Mouse (Mus musculus) kidney, postnatal 0 days (tissue): ENCODE data around the gene D2hgdh. TPM values are rescaled to one million over a fixed set of nuclear protein-coding genes. Genes with fewer than 3 reads are reported as not detected.

Source experiments
- polyA plus RNA-seq: library from polyadenylated mRNA; unstranded; fragments of >200 nt; fragmentation: Nextera tagmentation; extraction: Ambion mirVana; gene quantifications from 2 replicates; pipeline ENCODE4 v1.2.1, GENCODE M21; 2015

Gene D2hgdh
- polyA plus RNA-seq, 1 experiment from 2014 or later, result 12.7 TPM

Other genes starting within 250 kb of the D2hgdh start
- gene Stk25, start 166.2 kb upstream of the D2hgdh start, polyA plus RNA-seq, result 174 TPM in 2 replicates
- gene Bok, start 139.2 kb upstream of the D2hgdh start, polyA plus RNA-seq, result 106 and 109 TPM in 2 replicates
- gene Atg4b, start 73.4 kb upstream of the D2hgdh start, polyA plus RNA-seq, result 84.6 and 88.4 TPM in 2 replicates
- 82.5 and 82.9 TPM in 2 replicates for gene Thap4, start 70.0 kb upstream of the D2hgdh start, polyA plus RNA-seq
- gene Dtymk, start 23.0 kb upstream of the D2hgdh start, polyA plus RNA-seq, result 179 and 191 TPM in 2 replicates
- 9.6 and 11.4 TPM in 2 replicates for gene Ing5, start 20.9 kb upstream of the D2hgdh start, polyA plus RNA-seq
- gene Gal3st2, start 36.4 kb downstream of the D2hgdh start, polyA plus RNA-seq, result 0.13 and 0.19 TPM in 2 replicates
- gene Gal3st2b, start 93.4 kb downstream of the D2hgdh start, polyA plus RNA-seq, result not detected in 2 replicates
- gene Gal3st2c, start 165.6 kb downstream of the D2hgdh start, polyA plus RNA-seq, result not detected in 2 replicates
- gene Neu4, start 195.5 kb downstream of the D2hgdh start, polyA plus RNA-seq, result not detected in 2 replicates
- not detected in 2 replicates for gene Pdcd1, start 227.6 kb downstream of the D2hgdh start, polyA plus RNA-seq